Mouse (Mus musculus) gastrocnemius, postnatal 14 days (tissue): ENCODE measurements around the gene Dnah2. TPM values are rescaled to one million over a fixed set of nuclear protein-coding genes. Genes with fewer than 3 reads are reported as not detected.
A peak's percentile ranks its signal among the peaks of the same experiment; 100 is the strongest.

ENCODE experiments used
- DNase-seq: peaks from one replicate; pipeline ENCODE4 v3.0.0; 2021; ENCODE audit warnings: mixed read lengths
- intact Hi-C: fragments of 180-260 bp; cut with DNase I; formaldehyde crosslinking; loops from one replicate; pipeline ENCODE4 v1.15.1; 2025; ENCODE audit warnings: low total_unique reads
- long read RNA-seq, 2 experiments: library from polyadenylated mRNA; stranded (forward); transcript quantifications; one replicate each; pipeline ENCODE4 v2.0.0; 2021
- total RNA-seq, 2 experiments: library from RNA; stranded (reverse); gene quantifications; 2 replicates each; pipeline ENCODE4 v1.2.3; 2021

Gene Dnah2
- total RNA-seq: under 1 TPM; 0.06 to 0.07 TPM
- long read RNA-seq, experiment 1, partial matches to known transcripts: 0 of 1 reads
- long read RNA-seq, experiment 1, other reads (novel, unspliced or antisense): 1 of 1 reads
- long read RNA-seq, experiment 2: 0 reads

DNA sequence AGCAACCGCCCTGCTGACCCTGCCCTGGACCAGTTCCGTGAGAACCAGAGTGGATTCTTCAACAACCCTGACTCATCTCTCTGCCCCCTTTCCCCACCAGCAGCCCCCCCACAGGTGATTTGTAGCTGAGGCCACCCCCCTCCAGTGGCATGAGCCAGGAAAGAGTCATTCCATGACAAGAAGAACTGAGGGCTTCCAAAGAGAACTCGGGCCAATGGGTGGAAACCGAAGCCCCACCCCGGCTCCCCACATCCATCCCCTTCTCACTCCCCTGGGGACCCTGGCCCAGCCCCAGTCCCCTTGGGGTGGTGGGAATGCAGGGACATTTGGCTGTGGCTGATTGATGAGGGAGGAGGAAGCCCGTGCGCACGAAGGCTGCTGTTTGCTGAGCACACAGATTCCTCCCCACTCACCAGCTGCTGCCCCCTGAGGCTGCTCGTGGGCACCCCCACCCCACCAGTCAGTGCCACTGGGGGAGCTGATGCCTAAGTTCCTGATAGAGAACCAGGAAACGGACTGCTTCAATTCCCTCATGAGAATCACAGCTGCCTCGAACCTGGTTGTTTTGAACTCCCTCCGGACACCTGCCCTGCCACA, at the start of gene Dnah2:
Gene Dnah2, minus strand, starts transcription at position 51 of the 597 bp plus-strand sequence.
- intact Hi-C loops: no loop called here
- DNase-seq: no peak

DNA sequence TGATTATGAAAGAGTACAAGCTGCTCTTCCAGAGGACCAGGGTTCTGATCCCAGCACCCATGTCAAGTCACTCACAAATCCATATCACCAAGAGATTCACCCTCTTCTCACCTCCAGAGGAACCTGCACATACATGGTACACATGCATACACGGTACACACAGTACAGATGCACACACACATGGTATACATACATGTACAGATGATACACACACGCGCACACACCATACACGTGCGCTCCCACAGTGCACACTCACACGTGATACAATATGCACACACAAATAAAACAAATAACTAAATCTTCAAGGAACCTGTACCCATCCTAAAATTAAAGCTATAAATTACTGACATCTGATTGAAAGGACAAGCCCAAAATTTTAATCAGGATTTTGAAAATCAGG, 45.9 kb upstream of the Dnah2 start:
- intact Hi-C loops: no loop called here
- DNase-seq: no peak

DNA sequence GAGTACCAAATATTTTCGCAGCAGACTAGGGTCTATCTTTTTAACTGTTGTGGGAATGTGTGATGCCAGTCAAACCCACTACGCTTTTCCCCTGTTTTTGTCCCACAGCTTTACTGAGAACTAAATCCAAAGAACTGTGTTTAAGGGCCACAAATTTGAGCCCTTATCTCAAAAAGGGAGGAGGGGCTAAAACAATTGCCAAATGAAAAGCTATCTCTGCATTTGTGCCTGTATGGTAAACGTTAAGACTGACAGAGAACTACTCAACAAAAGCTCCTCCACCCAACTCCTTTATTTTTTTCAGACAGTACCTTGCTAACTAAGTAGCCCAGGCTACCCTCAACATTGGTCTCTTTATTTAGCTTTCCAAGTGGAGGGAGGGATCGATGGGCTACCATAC, 43.9 kb upstream of the Dnah2 start:
- intact Hi-C loops: no loop called here
- no peak for DNase-seq

DNA sequence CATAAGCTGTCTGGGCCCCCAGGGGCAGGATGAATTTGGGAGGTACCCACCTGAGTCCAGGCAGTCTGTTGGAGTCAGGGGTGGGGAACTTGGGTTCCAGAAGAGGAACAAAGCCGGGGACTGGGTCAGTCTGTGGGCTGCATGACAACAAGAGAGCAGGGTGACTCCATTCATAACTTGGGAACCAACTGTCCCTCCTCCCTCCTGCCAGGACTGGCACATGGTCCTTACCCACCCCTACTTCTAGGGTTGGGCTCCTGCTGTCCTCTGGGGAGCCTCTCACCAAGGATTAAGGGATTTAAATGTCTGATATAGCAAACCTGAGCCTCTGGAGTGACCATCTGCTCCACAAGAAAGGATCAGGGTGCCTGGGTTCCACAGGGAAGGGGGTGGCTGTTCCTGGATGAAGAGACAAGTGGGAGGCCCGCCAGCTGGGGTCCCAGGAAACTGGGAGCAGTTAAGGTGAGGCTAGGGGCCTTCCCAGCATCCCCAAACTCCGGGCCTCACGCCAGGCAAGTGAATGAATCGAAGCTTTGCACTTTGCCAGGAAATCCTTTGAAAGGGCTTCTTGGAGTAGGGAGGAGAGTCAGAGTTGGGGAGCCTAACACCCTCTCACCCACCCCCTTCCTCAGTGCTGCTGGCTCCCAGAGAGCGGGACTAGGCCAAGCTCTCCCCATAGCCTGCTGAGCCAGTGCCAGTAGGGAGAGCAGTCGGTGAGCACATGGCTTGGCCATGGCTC, 43.2 kb upstream of the Dnah2 start:
- DNase-seq: peak; percentile 59
- intact Hi-C loops: no loop called here

DNA sequence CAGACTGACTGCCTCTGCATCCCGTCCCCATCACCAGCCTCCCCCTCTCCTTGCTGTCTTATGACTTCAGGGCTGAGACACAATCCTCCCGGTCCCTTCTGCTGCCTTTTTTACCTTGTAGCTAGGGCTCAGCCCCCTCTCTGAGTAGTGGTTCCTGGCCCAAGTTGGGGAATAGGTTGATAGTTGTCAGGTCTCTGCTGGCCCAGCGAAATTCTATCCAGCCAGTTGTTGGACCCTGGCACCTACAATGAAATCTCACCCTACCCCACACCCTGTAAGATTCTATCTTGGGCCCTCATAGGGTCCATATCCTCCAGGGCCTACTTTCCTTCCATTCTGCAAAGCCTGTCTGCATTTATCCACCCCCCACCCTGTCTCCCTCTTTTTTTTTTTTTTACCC, 42.5 kb upstream of the Dnah2 start:
- DNase-seq: no peak
- intact Hi-C loops: no loop called here

DNA sequence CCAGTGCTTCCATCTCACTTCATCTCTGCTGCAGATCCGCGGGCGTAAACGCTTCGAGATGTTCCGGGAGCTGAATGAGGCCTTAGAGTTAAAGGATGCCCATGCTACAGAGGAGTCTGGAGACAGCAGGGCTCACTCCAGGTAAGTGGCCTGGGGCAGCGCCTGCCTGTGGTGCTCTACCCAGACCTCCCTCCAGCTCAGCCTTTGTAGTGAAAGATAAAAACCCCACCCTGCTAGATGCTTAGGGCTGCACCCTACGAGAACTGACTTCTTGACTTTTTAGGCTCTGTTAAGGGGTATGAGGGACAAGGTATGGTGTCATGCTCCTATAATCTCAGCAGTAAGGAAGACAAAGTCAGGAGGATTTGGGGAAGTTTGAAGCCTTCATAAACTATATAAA, 41.7 kb upstream of the Dnah2 start:
- no peak for DNase-seq
- intact Hi-C loops: no loop called here

DNA sequence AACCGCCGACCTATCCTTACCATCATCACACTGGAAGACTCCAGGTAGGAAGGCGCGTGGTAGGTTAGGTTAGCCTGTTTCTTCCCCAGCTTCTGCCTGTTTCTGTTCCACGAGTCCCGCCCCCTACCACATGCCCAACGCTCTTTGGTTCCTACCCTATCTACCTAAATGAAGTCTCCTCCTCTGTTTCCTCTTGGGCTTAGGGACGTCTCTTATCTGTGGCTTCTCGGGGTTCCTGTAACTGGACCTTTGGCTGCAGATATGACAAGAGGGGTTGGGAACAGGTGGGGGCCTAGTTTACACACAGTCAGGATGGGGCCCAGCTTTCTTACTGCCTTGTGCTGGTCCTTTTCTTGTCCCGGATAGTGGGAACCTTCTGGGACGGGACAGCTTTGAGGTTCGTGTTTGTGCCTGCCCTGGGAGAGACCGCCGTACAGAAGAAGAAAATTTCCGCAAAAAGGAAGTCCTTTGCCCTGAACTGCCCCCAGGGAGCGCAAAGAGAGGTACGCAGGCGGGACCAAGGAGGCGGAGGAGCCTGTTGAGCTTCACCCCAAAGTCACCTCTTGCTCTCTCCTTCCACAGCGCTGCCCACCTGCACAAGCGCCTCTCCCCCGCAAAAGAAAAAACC, 40.4 kb upstream of the Dnah2 start:
- no peak for DNase-seq
- intact Hi-C loops: no loop called here

DNA sequence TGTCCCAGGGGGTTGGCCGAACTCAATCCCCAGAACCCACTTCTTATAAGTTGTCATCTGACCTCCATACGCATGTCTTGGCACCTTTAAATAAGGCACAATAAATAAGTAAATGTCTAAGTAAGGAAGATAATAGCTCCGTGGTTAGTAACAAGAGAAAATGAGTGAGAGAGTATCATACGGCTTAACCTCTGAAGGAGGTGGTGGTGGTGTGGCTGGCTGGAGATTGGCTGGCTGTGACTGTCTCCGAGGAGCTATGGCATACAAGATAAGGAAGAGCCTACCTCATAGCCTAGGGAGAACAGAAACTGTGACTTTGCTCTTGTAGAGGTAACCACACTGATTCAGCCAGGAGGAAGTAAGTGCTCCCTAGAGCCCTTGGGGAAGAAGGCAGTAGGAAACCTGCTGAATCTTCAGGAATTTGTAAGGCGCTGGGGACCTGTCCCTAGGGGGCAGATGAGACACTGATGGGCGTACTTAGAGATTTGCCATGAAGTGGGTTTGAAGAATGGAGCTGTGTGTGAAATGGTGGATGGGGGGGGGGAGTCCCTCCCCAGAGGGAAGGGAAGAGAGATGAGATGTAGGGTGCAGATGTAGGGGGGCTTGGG, 36.9 kb upstream of the Dnah2 start:
- no peak for DNase-seq
- intact Hi-C loops: no loop called here

DNA sequence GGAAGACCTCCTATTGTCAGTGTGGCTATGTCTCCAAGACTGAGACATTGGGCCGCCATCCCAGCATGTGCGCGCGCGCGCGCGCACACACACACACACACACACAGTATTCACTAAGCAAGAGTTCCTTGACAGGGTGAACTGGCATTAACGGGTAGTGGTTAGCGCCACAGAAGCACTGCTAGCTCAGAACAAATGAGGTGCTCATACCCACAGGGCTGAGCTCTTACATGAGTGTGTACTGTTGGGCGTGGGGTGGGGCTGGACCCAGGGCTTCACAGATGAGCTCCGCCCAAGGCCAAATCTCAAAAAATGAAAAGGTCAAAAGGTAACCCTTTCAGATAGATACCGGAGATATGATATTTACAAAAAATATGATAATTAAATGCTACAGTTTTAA, 36.0 kb upstream of the Dnah2 start:
- no peak for DNase-seq
- intact Hi-C loops: no loop called here

DNA sequence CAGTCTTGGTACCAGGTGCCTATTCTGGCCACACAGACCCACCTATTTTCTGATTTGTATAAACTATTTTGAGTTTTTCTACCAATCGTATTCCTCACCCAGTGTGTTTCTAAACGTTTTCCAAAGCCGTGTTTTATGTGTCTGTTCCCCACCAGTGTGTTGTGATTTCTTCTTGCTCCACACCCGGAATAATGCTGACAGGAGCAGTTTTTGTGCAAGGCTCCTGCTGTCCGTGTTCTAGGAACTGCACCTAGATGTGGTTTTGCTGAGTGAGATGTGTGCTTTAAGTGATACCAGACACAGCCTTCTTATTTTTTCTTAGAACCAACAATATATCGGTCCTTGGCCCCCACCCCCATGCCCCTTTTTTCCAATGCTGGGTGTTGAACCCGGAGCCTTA, 35.1 kb upstream of the Dnah2 start:
- DNase-seq: no peak
- intact Hi-C loops: no loop called here

DNA sequence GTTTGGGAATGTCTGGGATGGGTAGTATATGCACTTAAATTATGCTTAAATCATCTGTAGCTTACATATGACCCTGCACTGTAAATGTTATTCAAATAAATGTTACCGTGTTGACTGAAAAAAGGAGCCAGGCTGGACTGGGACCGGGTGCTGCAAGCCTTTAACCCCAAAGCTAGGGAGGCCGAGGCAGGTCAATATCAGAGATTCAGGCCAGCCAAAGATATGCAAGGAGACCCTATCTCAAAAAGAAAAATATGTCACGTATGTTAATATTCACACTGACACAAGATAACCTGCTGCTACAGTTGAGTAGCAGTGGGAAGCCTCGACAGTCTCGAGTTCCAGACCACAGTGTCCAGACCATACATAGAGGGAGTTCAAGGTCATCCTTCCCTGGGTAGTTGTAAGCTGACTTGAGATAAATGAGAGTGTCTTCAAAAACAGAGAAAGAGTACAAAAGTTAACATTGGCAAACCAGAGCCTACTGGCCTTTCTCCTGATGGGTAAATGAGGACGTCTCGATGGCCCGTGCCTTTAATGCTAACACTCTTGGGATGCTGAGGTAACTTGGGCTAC, 33.4 kb upstream of the Dnah2 start:
- no peak for DNase-seq
- intact Hi-C loops: no loop called here

DNA sequence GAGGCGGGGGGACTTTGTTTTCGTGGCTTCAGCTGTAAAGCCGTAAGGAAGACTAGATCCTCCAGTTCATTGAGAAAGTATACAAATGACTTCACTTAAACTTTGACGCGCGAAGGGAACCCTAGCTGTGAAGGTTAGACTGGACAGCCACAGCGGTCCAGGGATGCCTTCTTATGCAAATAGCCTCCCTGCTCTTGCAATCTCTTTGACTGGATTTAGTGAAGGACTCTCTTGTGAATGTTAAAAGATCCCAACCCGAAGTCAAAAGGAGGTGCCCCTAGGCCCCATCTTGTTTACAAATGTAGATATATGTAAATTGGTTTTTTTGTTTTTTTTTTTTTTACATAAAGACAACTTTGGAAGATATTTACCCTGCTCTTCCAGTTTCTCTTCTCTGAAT, 32.9 kb upstream of the Dnah2 start:
- intact Hi-C loops: no loop called here
- no peak for DNase-seq

DNA sequence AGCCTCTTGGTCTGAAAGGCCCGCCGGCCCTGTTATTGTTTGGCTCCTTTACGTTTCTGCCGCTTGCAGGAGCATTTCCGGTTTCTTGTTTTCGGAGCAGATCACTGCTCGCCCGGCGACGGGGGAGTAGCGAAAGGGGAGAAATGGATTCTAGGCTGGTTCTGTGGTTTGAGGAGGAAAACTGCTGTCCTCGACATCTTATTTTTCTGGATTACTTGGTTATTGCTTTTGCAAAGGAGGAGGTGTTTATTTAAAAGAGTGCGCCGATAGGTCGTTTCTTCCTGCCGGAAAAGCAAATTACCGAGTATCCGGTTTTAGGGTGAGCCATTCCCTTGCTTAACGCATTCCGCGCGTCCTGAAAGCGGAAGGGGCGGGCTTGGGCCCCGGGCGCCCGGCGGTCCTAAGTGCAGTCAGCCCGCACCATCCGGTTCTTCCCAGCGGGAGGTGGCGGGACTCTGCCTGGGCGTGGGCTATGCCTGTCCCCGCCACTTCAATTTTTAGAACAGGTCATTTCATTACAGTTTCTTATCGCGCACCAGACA, 32.3 kb upstream of the Dnah2 start:
- intact Hi-C loops: no loop called here
- DNase-seq: peak; percentile 91

DNA sequence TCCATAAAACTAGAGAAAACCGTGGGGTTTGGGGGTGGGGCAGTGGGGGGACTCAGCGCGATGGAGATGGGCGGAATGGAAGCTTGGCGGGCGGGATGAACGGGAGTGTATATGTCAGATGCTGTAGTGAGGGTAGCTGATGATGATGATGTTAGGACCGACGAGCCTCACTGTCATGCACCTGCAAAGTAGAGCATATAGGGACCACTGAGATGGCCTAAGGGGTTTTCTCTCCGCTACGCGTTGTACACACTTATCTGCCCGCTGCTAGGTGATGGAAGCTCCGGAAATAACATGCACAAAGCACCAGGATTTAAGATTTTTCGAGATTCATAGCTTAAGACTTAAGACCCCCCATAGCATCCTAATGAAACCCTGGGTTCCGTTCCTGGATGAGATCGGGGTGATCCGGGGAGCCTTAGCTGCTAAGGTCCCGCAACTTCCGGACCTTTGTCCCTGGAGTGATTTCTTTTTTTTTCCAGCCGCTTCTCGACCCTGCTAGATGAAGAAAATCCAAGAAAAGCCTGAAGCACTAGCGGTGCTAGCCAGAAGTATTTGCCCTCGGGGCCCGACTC, 31.7 kb upstream of the Dnah2 start:
- intact Hi-C loops: no loop called here
- DNase-seq: no peak

DNA sequence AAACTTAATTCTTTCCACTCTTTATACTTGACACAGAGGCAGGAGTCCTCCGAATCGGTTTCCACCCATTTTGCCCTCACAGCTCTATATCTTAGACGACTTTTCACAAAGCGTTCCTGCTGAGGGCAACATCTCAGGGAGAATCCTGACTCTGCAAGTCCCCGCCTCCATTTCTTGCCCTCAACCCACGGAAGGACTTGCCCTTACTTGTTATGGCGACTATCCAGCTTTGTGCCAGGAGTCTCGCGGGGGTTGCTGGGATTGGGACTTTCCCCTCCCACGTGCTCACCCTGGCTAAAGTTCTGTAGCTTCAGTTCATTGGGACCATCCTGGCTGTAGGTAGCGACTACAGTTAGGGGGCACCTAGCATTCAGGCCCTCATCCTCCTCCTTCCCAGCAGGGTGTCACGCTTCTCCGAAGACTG, 31.2 kb upstream of the Dnah2 start, which contains the start of the genes Wrap53 and Trp53:
Gene Wrap53, minus strand, starts transcription at position 165 of the 424 bp plus-strand sequence.
Gene Trp53, plus strand, starts transcription at position 269 of the 424 bp plus-strand sequence.
- peak; percentile 90 for DNase-seq
- intact Hi-C loops: no loop called here

DNA sequence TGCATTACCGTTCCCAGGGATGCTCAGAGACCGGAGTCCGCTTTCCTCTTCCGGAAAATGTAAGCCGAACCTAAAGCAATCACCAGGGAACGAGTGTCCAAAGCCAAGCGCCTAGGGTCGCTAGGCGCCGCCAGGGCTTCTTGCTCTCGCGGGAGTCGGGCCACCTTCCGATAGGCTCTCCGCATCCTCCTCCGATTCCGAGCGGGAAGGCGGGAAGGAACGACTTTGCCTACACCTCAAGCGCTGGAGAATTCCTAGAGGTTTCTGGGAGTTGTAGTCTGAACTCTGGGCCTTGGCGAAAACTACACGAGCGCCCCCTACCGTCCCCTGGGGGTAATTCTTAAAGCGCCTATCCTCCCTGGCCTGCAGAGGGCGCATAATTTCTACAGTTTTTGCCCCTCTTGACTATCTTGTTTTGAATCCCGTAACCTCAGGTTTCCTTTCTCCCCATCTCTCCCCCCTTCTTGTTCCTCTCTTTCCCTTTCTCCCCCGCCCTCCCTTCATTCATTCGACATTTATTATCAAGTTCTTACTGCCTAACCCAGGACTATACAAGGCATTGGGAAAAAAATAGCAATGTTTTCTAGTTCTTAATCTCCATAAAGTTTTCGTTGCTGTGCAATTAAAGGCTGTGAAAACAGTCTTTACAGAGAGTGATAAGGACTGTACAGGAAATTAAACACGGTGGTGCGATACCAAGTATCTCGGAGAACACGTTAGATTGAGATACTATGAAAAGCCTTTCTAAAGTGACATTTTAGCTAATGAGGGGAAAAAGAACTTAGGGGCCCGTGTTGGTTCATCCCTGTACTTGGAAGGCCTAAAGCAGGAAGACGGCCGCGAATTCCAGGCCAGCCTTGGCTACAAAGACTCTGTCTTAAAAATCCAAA, 30.5 kb upstream of the Dnah2 start:
- intact Hi-C loops: loop anchor here (5.0 kb wide), 1 partner anchor 33 kb away; no protein-coding TSS in a partner anchor

DNA sequence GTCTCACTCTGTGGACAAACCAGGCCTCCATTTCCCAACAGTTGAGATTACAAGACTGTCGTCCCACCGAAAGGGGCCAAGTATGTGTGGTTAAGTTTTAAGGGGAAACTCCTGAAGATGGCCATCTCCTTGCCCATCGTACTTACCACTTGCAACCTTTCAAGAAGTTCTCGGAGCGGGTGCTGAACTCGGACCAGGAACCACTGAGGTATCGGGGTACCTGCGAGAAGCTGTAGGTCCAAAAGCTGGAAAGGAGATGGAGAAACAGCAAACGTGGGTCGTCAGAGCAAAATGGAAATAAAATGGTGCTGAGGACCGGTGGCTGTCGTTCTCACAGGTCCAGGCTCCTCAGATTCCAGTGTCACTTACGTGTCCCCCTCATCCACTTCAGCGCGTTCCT, 29.4 kb upstream of the Dnah2 start:
- DNase-seq: no peak
- intact Hi-C loops: loop anchor here (5.0 kb wide), 1 partner anchor 34 kb away; no protein-coding TSS in a partner anchor

More for the DNA sequence above, 30.5 kb upstream of the Dnah2 start:
- DNase-seq: peak; percentile 92

DNA sequence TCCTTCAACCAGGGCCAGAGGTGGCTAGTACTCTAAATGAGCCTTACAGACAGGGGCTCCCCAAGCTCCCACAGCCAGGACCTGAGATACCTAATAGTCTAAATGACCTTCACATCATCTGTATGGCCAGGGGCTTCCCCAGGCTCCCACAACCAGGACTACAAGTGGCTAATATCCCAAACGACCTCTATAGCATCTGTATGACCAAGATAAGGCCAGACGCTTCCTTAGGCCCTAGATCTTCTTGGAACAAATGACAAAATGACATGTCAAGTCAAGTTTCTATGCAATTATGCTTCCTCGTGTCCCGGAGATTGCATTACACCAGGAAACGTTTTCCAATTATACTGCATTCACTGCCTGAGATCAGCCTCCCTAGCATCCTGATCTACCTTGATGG, 27.4 kb upstream of the Dnah2 start:
- intact Hi-C loops: loop anchor here (5.0 kb wide), 1 partner anchor 36 kb away; no protein-coding TSS in a partner anchor
- DNase-seq: no peak
